Mouse (Mus musculus) kidney, adult 18-20 months (tissue): ENCODE results near the gene Zcchc24.

Experiments used
- DNase-seq: peaks from one replicate; pipeline ENCODE4 v3.0.0; 2021

Zcchc24 gene

GRCm38 (mm10) chr14:25664310-25664695, 104.5 kb downstream of the Zcchc24 start:
- no peak for DNase-seq

GRCm38 (mm10) chr14:25663649-25664309, 105.1 kb downstream of the Zcchc24 start:
- DNase-seq = no peak
